Mouse (Mus musculus): ENCODE data around the gene Mnat1. TPM values are rescaled to one million over a fixed set of nuclear protein-coding genes. Genes with fewer than 3 reads are reported as not detected.

Gene Mnat1
- polyA plus RNA-seq, 1 experiment: 2.2 TPM

GRCm38 (mm10) chr12:73255006-73255405, 131.5 kb downstream of the Mnat1 start:
- TF ChIP-seq POLR2A (IDR thresholded peaks at IDR 0.05; ENCODE audit: low read depth, low read length): no peak
- no peak for DNase-seq (ENCODE audit: low read depth in 1 of 2, low spot score in 2 of 2)
- H3K27me3 ChIP-seq (ENCODE audit: control insufficient read depth, insufficient read depth, low read length): no peaks in the 10 kb centered on the region
- H3K27ac ChIP-seq (ENCODE audit: insufficient read depth, low read length): no peak overlapping the region
- no peaks in the 10 kb centered on the region for H3K4me1 ChIP-seq (ENCODE audit: control insufficient read depth, insufficient read depth, insufficient read length)
- WGBS: 80% methylated on average over 2 of the region's 2 CpGs
- no peak overlapping the region for H3K4me3 ChIP-seq (ENCODE audit: extremely low read depth, insufficient read depth, insufficient read length)
- H3K36me3 ChIP-seq (ENCODE audit: control insufficient read depth, insufficient read depth, low read length): no peaks in the 10 kb centered on the region

- no peak overlapping the region for H3K4me3 ChIP-seq (ENCODE audit: extremely low read depth, insufficient read depth, insufficient read length)
- DNase-seq (ENCODE audit: low read depth in 1 of 2, low spot score in 2 of 2): no peak
- 79% methylated on average over 6 of the region's 6 CpGs for WGBS
- TF ChIP-seq POLR2A (IDR thresholded peaks at IDR 0.05; ENCODE audit: low read depth, low read length): no peak
- no peak for TF ChIP-seq CTCF (IDR thresholded peaks at IDR 0.05; ENCODE audit: extremely low read depth, insufficient read depth, insufficient read length, insufficient replicate concordance)
- no peaks in the 10 kb centered on the region for H3K27me3 ChIP-seq (ENCODE audit: control insufficient read depth, insufficient read depth, low read length)
- H3K36me3 ChIP-seq (ENCODE audit: control insufficient read depth, insufficient read depth, low read length): no peaks in the 10 kb centered on the region
- H3K27ac ChIP-seq (ENCODE audit: insufficient read depth, low read length): no peak overlapping the region
- no peaks in the 10 kb centered on the region for H3K4me1 ChIP-seq (ENCODE audit: control insufficient read depth, insufficient read depth, insufficient read length)
These were observed 135.8 kb downstream of the Mnat1 start for GRCm38 (mm10) chr12:73259269-73259668.

GRCm38 (mm10) chr12:73260339-73260738, 136.8 kb downstream of the Mnat1 start:
- TF ChIP-seq POLR2A (IDR thresholded peaks at IDR 0.05; ENCODE audit: low read depth, low read length) (no peak), CTCF (IDR thresholded peaks at IDR 0.05; ENCODE audit: extremely low read depth, insufficient read depth, insufficient read length, insufficient replicate concordance) (no peak)
- Histone ChIP-seq H3K27me3 (ENCODE audit: control insufficient read depth, insufficient read depth, low read length) (no peaks in the 10 kb centered on the region), H3K36me3 (ENCODE audit: control insufficient read depth, insufficient read depth, low read length) (no peaks in the 10 kb centered on the region), H3K4me1 (ENCODE audit: control insufficient read depth, insufficient read depth, insufficient read length) (no peaks in the 10 kb centered on the region), H3K27ac (ENCODE audit: insufficient read depth, low read length) (no peak overlapping the region), H3K4me3 (ENCODE audit: extremely low read depth, insufficient read depth, insufficient read length) (no peak overlapping the region)
- 91% methylated on average over 1 of the region's 1 CpGs for WGBS
- DNase-seq (ENCODE audit: low read depth in 1 of 2, low spot score in 2 of 2): no peak

GRCm38 (mm10) chr12:73265381-73265978, 142.0 kb downstream of the Mnat1 start:
- H3K4me3 ChIP-seq (ENCODE audit: extremely low read depth, insufficient read depth, insufficient read length): no peak overlapping the region
- H3K36me3 ChIP-seq (ENCODE audit: control insufficient read depth, insufficient read depth, low read length): no peaks in the 10 kb centered on the region
- H3K4me1 ChIP-seq (ENCODE audit: control insufficient read depth, insufficient read depth, insufficient read length): no peaks in the 10 kb centered on the region
- TF ChIP-seq POLR2A (IDR thresholded peaks at IDR 0.05; ENCODE audit: low read depth, low read length): no peak
- no peak for TF ChIP-seq CTCF (IDR thresholded peaks at IDR 0.05; ENCODE audit: extremely low read depth, insufficient read depth, insufficient read length, insufficient replicate concordance)
- 90% methylated on average over 3 of the region's 3 CpGs for WGBS
- no peak overlapping the region for H3K27ac ChIP-seq (ENCODE audit: insufficient read depth, low read length)
- DNase-seq (ENCODE audit: low read depth in 1 of 2, low spot score in 2 of 2): no peak
- no peaks in the 10 kb centered on the region for H3K27me3 ChIP-seq (ENCODE audit: control insufficient read depth, insufficient read depth, low read length)

- TF ChIP-seq POLR2A (IDR thresholded peaks at IDR 0.05; ENCODE audit: low read depth, low read length) (no peak), CTCF (IDR thresholded peaks at IDR 0.05; ENCODE audit: extremely low read depth, insufficient read depth, insufficient read length, insufficient replicate concordance) (no peak)
- WGBS: 76% methylated on average over 1 of the region's 1 CpGs
- Histone ChIP-seq H3K27me3 (ENCODE audit: control insufficient read depth, insufficient read depth, low read length) (no peaks in the 10 kb centered on the region), H3K4me3 (ENCODE audit: extremely low read depth, insufficient read depth, insufficient read length) (no peak overlapping the region), H3K27ac (ENCODE audit: insufficient read depth, low read length) (no peak overlapping the region), H3K4me1 (ENCODE audit: control insufficient read depth, insufficient read depth, insufficient read length) (no peaks in the 10 kb centered on the region), H3K36me3 (ENCODE audit: control insufficient read depth, insufficient read depth, low read length) (no peaks in the 10 kb centered on the region)
- no peak for DNase-seq (ENCODE audit: low read depth in 1 of 2, low spot score in 2 of 2)
These were observed 143.1 kb downstream of the Mnat1 start for GRCm38 (mm10) chr12:73266597-73266996.

GRCm38 (mm10) chr12:73268497-73268896, 145.0 kb downstream of the Mnat1 start:
- no peak for TF ChIP-seq POLR2A (IDR thresholded peaks at IDR 0.05; ENCODE audit: low read depth, low read length)
- TF ChIP-seq CTCF (IDR thresholded peaks at IDR 0.05; ENCODE audit: extremely low read depth, insufficient read depth, insufficient read length, insufficient replicate concordance): no peak
- no peak for DNase-seq (ENCODE audit: low read depth in 1 of 2, low spot score in 2 of 2)
- WGBS: 94% methylated on average over 1 of the region's 1 CpGs
- Histone ChIP-seq H3K4me1 (ENCODE audit: control insufficient read depth, insufficient read depth, insufficient read length) (no peaks in the 10 kb centered on the region), H3K4me3 (ENCODE audit: extremely low read depth, insufficient read depth, insufficient read length) (no peak overlapping the region), H3K27me3 (ENCODE audit: control insufficient read depth, insufficient read depth, low read length) (no peaks in the 10 kb centered on the region), H3K27ac (ENCODE audit: insufficient read depth, low read length) (no peak overlapping the region), H3K36me3 (ENCODE audit: control insufficient read depth, insufficient read depth, low read length) (peaks cover 3% of the 10 kb centered on the region; the same call in 1 of the 2 replicates)

GRCm38 (mm10) chr12:73269531-73269930, 146.0 kb downstream of the Mnat1 start:
- peaks cover 3% of the 10 kb centered on the region; the same call in 1 of the 2 replicates for H3K36me3 ChIP-seq (ENCODE audit: control insufficient read depth, insufficient read depth, low read length)
- 89% methylated on average over 3 of the region's 3 CpGs for WGBS
- no peak overlapping the region for H3K4me3 ChIP-seq (ENCODE audit: extremely low read depth, insufficient read depth, insufficient read length)
- H3K27me3 ChIP-seq (ENCODE audit: control insufficient read depth, insufficient read depth, low read length): no peaks in the 10 kb centered on the region
- H3K4me1 ChIP-seq (ENCODE audit: control insufficient read depth, insufficient read depth, insufficient read length): no peaks in the 10 kb centered on the region
- H3K27ac ChIP-seq (ENCODE audit: insufficient read depth, low read length): no peak overlapping the region
- TF ChIP-seq CTCF (IDR thresholded peaks at IDR 0.05; ENCODE audit: extremely low read depth, insufficient read depth, insufficient read length, insufficient replicate concordance) (no peak), POLR2A (IDR thresholded peaks at IDR 0.05; ENCODE audit: low read depth, low read length) (no peak)
- DNase-seq (ENCODE audit: low read depth in 1 of 2, low spot score in 2 of 2): no peak

All from spleen, adult 2 months (tissue).